Mouse (Mus musculus) gastrocnemius, postnatal 36 days (tissue): ENCODE results near the gene Rpa1. TPM values are rescaled to one million over a fixed set of nuclear protein-coding genes. Genes with fewer than 3 reads are reported as not detected.
A peak's percentile ranks its signal among the peaks of the same experiment; 100 is the strongest.
"Not testable (repeated sequence)": the region's sequence is repeated elsewhere in the genome, so short reads cannot be mapped to it uniquely, and the experiment has no call there.

Source experiments
- DNase-seq, 2 experiments: peaks; one replicate each; pipeline ENCODE4 v3.0.0; 2022
- intact Hi-C: fragments of 180-260 bp; cut with DNase I; formaldehyde crosslinking; loops from one replicate; pipeline ENCODE4 v1.15.1; 2025
- long read RNA-seq, 2 experiments: library from polyadenylated mRNA; stranded (forward); transcript quantifications; one replicate each; pipeline ENCODE4 v2.0.0; 2021
- total RNA-seq, 2 experiments: library from RNA; stranded (reverse); gene quantifications; 2 replicates each; pipeline ENCODE4 v1.2.3; 2021

Gene Rpa1
- 10 to 100 TPM; 53.7 to 58.5 TPM for total RNA-seq
- long read RNA-seq, experiment 1, full-length matches to known transcripts: 18 of 32 reads
- long read RNA-seq, experiment 1, partial matches to known transcripts: 12 of 32 reads
- long read RNA-seq, experiment 1, other reads (novel, unspliced or antisense): 2 of 32 reads
- long read RNA-seq, experiment 2, full-length matches to known transcripts: 22 of 43 reads
- long read RNA-seq, experiment 2, partial matches to known transcripts: 12 of 43 reads
- long read RNA-seq, experiment 2, other reads (novel, unspliced or antisense): 9 of 43 reads

DNA sequence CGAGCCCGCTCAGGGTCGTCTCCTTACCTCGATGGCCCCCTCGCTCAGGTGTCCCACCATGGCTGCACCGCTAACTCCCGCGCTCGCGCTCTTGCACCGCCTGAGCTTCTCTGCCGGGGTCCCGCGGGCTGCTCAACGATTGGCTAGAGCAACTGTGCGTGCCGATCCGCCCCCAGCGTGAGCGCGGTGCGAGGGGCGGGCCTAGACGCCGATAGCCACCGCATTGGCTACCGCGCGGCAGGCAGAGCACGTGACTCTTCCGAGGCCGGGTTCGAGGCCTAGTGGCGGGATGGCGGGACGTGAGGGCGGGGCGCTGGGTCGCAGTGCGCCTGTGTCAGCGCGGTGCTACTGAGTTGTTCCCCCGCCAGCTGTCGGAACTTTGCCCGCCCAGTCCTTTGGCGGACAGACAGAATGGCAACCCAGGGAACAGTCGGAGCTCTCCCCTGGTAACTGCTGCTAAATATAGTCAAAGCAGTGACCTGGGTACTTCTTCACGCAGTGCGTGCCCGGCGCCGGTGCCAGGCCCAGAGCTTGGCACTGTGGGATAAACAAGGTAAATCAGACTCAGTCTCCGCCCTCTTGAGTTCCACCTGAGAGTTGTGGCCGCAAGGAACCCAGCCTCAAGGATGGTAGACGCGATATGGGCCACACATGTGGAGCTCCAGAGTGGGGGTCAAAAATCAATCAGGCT is at the start of gene Rpa1, which contains the start of gene Smyd4:
Rpa1 (minus strand) TSS at position 126 of the 691 bp plus-strand sequence.
Smyd4 (plus strand) TSS at position 235 of the 691 bp plus-strand sequence.
- intact Hi-C loops: no loop called here
- DNase-seq: peak; percentile 91 to 92

DNA sequence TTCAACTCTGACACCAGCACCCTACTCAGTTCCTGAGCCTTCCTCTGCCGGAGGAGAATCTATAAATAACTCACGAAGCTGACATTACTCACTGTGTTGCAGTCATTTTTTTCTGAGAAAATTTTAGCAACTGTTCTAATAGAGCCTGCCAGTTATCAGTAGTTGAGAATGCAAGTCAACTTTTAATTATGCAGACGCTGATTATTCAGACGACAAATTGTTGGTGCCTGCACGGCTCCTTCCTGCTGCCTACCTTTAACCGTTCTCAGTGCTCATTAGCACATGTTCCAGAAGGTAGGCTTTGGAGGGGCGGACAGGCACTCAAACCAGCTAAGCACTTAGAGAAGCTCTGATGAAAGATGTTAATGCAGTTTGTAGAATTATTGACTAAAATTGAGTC is 49.3 kb upstream of the Rpa1 start:
- DNase-seq: no peak
- intact Hi-C loops: loop anchor here (5.0 kb wide), 1 partner anchor 215 kb away; no protein-coding TSS in a partner anchor

DNA sequence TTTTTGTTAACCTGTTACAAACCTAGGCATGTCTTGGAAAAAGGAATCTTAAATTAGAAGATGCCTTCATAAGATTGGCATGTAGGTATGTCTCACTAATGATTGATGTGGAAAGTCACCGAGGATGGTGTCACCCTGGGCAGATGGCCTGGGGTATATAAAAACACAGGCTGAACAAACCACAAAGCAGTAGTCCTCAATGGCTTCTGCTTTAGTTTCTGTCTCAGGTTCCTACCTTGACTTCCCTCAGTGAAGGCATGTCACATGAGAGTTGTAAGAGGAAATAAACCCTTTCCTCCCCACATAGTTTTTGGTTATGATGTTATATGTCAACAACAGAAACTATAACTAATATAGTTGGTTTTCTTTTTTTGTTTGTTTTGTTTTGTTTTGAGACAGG is 47.5 kb upstream of the Rpa1 start:
- intact Hi-C loops: loop anchor here (5.0 kb wide), 1 partner anchor 213 kb away; no protein-coding TSS in a partner anchor
- DNase-seq: no peak

DNA sequence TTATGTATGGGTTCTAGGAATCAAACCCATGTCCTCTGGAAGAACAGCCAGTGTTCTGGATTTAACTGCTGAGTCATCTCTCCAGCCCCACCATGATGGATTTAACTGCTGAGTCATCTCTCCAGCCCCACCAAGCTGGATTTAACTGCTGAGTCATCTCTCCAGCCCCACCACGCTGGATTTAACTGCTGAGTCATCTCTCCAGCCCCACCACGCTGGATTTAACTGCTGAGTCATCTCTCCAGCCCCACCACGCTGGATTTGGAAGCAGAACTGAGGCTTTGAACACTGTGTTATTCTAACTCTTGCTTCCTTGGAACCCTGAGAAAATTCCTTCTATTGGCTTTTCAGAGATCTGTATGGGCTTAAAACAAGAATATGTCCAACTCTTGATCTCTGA is 35.4 kb upstream of the Rpa1 start:
- not testable (repeated sequence) for DNase-seq

DNA sequence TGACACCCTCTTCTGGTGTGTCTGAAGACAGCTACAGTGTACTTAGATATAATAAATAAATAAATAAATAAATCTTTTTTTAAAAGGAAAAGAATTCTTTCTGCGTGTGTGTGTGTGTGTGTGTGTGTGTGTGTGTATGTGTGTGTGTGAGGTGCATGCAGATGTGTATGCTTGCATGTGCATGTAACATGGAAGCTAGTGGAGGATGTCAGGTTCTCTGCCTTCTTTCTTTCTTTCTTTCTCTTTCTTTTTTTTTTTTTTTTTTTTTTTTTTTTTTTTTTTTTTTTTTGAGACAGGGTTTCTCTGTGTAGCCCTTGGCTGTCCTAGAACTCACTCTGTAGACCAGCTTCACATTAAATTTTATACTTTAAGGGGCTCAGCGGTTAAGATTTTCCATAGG is 30.7 kb upstream of the Rpa1 start:
- DNase-seq, intact Hi-C loops: not testable (repeated sequence)

More for the DNA sequence above, 35.4 kb upstream of the Rpa1 start:
- intact Hi-C loops: not testable (repeated sequence)

DNA sequence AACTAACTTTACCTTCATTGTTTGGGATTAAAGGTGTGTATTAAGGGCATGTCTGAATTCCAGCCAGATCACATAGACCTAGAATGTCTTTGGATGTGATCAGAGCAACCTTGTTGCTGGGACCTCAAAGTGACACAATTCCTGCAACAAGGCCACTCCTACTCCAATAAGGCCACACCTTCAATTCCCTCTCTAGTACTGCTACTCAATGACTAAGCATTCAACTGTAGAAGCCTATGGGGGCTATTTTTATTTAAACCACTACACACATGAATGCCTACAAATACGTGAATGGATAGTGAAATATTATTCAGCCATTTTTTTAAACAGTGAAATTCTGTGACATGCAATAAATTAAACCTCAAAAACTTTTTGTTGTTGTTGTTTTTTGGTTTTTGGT is 29.0 kb upstream of the Rpa1 start:
- intact Hi-C loops: no loop called here
- no peak for DNase-seq

DNA sequence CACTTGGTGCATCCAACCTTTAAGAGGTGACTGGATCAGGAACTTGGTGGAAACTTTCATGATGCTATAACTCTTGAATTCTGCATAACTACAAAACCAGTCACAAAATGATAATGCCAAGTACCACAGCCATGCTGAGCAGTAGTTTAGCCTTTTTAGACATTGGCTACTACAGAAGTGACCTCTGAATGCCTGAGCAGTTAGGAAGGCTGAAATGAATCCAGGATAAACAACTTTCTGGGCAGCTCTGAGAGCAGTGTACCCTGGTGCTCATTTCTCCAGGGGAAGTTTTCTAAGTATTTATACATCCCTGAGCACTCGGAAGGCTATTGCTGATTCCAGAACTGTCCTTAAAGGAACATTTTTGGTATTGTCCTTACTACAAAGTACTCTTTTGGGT is 7.4 kb upstream of the Rpa1 start:
- DNase-seq: no peak
- intact Hi-C loops: no loop called here

DNA sequence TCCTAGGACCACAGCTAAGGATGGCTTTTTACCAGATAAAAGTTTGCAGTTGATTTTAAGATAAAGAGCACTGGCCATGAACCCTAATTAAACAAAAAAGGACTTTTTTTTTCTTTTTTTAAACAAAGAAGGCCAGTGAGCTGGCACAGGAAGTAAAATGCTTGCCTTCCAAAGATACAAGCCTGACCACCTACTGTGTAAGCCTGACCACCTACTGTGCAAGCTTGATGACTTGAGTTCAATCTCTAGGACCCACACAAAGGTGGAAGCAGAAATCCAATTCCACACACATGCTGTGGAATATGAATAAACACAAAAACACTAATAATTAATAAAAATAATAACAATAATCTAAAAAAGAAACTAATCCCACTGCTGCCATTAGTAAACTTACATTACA is 3.1 kb upstream of the Rpa1 start:
- intact Hi-C loops: no loop called here
- no peak for DNase-seq

DNA sequence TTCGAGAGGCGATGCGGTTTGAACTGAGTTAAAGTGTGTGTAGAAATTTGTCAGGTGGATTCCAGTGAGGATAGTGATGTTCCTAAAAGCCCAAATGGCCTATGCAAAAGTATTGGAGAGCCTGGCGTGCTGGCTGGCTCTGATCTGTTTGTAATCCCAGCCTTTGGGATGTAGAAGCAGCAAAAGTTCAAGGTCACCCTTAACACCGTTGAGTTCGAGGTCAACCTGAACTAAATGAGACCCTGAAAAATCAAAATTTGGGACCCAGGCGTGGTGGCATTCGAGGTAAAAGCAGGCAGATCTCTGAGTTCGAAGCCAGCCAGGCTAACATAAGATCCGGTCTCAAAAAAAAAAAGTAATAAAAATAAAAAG is 752 bp upstream of the Rpa1 start:
- no peak for DNase-seq
- intact Hi-C loops: no loop called here

DNA sequence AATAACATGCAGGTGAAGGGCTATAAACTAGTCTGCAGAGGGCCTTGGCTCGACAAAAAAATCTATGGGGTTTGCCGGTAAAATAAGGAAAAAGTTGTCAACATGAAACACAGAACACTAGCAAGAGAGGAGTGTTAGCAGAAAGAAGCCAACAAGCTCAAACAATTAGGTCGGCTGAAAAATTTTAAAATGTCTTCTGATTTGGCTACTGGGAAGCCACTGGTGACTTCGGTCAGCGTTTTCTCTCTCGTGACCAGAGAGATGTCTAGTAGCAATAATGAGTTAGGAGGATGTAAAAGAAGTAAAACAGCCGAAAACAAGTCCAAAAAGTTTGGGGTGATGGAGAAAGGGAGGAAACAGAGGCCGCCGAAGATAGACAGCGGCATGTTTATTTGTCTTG is 528 bp downstream of the Rpa1 start:
- intact Hi-C loops: no loop called here
- DNase-seq: no peak

DNA sequence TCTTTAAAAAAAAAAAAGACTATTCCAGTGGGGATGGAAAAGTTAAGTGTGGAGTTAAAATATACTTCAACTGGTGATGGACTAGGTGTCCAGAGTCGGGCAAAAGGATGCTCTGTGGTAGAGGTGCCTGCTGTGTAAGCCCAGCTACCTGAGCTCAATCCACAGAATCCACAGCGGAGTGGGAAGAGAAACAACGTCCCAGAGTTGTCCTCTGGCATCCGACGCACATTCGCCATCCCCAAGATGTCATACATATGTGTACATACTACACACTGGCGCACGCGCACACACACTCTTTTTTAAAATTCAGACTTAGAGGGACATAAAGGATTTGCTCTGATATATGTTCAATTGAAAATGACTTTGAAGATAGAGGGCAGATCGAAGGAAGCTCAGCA is 937 bp downstream of the Rpa1 start:
- DNase-seq: no peak
- intact Hi-C loops: no loop called here

DNA sequence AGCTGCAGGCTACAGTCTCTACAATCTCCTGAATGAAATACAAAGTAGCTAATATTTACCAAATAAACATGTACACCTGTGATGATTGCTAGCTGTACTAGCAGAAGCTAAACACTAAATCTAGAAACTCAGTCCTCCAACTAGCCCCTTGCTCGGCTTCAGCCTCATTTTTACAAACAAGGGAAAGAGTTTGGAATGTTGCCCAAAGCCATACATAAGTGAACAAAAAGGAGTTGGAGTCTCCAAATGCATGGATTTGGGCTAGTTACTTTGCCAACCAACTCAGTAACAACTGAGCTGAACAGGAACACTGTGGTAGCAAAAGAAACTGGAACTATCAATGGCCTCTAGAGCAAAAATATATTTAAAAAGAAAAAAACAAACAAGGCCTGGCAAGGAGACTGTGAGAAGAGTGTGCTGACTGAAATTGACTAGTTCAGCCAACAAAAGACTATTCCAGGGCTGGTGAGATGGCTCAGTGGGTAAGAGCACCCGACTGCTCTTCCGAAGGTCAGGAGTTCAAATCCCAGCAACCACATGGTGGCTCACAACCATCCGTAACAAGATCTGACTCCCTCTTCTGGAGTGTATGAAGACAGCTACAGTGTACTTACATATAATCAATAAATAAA is 1.5 kb downstream of the Rpa1 start:
- DNase-seq: no peak
- intact Hi-C loops: no loop called here

DNA sequence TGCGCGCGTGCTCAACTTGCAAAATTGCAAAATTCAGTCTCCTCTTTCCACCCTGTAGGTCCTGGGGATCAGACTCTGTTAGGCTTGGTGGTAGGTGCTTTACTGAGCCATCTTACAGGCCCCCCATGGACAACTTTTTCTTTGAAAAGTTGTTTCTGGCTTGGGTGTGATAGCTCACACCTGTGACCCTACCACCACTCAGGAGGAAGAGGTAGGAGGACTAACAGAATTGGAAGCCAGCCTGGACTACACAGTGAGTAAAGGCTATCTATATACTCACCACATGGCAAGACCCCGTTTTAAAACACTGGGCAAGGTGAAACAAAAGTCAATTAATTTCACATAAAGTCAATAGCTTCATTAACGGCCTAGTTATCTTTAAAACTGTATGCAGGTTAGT is 3.4 kb downstream of the Rpa1 start:
- intact Hi-C loops: no loop called here
- no peak for DNase-seq

DNA sequence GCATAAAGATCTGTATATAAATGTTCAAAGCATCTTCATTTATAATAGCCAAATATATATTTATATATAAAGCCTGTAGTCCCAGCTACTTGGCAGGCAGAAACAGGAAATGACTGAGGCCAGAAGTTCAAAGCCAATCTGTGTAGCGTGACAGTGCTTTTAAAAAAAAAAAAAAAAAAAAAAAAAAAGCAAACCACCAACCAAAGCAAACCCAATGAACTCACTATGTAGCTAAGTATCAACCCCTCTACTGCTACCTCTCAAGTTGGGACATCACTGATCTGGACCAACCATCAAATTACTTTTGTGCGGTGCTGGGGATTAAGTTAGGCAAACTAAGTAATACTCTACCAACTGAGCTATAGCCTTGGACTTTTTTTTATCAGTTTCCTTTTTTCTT is 4.0 kb downstream of the Rpa1 start:
- DNase-seq: no peak
- intact Hi-C loops: no loop called here

DNA sequence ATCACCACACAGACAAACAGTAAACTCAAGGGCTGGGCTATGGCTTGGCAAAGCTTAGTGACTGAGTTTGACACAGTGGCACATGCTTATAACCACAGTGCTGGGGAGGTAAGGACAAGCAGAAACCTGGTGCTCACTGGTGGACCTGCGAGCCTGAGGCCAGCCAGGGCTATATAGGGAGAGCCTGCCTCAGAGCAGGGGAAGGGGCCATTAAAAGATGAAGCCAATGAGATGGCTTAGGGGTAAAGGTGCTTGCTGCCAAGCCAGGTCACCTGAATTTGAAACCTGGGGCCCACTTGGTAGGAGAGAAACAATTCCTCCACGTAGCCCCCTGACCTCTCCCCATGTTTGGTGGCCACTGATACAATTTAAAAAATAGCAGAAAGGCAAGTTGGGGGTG is 5.0 kb downstream of the Rpa1 start:
- no peak for DNase-seq
- intact Hi-C loops: no loop called here

DNA sequence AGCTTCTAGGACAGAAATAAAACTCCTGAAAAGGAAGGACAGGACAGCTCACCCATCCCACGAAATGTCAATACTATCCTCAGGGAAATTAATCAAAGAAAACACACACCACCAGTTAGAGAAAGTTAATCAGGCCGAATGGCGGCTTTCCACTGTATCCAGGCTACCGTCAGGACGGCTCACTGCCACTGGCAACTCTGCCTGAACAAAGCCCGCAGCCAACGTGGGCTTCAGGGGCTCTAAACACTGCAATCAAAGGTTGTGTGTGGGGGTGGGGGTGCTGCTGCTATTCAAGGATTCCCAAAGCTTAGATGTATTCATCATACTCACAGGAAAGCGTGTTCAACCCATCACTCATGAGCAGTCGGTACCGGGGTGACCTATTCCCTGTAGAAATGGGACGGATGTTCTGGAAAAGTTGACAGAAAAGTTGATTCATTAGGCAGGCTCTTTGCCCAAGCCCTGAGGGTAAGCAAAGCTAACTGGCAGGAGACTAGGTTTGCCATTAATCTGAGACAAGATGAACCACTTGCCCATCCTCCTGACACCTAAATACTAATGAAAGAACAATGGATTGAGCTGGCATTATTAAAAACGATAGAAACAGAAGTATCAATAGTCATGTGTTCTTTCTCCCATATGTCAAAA is 7.3 kb downstream of the Rpa1 start:
- DNase-seq: no peak
- intact Hi-C loops: no loop called here

DNA sequence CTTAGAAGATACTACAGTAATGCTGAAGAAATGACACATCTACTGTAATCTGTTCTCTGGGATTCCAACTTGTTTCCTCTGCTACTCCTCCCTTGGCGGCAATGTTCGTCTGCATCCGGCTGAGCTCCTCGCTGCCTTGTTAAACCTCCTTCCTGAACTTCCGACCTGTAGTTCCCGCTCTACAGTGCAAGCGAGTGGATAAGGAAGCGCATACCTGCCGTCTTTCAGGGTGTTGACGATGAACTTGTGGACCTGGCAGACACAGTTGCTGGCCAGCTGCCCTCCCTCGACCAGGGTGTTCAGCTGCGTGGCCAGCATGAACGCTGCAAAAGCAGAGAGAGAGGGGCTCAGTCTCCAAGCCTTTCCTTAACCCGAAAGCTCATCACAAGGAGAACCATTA is 8.0 kb downstream of the Rpa1 start:
- no peak for DNase-seq
- intact Hi-C loops: no loop called here

DNA sequence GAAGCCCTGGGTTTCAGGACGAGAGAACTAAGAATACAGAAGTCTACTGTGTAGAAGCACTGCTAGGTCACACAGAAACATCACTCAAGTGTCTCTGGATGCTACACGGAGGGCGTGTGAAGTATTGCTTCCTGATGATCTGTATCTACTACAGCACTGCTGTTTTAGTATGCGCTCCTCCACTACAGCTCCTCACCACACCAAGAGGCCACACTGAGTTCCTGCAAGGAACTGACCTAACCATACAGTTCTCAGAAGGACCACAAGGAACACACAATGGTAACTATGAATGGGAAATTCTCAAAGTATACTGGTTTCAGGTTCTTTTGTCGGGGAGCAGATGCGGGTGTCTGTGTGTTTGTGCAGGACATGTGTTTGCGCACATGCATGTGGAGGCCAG is 10.9 kb downstream of the Rpa1 start:
- intact Hi-C loops: no loop called here

DNA sequence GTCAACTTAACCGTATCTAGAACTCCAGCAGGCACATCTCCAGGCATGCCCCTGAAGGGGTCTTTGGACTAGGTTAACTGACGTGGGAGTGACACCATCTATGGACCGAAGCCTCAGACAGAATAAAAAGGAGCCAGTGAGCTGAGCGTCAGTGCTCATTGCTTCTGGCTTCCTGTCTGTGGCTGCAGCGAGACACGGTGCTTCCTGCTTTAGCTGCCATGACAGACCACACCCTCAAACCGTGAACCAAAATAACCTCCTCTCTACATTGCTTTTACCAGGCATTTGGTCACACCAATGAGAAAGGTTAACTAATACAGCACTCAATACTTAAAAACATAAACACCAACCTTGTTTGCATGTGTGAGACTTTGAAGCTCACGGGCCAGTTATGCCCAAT is 11.4 kb downstream of the Rpa1 start:
- DNase-seq: no peak
- intact Hi-C loops: no loop called here

More for the DNA sequence above, 10.9 kb downstream of the Rpa1 start:
- no peak for DNase-seq

DNA sequence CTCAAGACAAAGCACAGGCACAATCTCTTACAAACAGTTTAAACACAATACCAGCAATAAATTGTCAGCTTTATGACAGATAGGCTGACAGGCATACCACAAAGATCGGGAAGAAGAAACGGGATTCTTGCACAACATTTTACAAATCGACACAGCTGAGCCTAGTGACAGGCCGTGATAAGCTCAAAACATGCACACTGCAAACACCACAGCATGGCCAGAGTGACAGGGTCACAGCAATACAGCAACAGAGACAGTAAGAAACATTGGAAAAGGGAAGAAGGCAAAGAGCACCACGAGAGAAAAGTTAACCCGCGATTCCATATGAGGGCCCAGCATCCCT is 22.2 kb downstream of the Rpa1 start:
- DNase-seq: no peak
- intact Hi-C loops: no loop called here
